Mouse (Mus musculus): ENCODE measurements around the gene C2cd4c.

Gene C2cd4c

GRCm38 (mm10) chr10:79613578-79614304 lies at the start of gene C2cd4c:
C2cd4c (minus strand) TSS chr10:79614025.
- DNase-seq (ENCODE audit: low spot score), result peak; percentile 49

- DNase-seq (ENCODE audit: low spot score), result no peak
Observed at GRCm38 (mm10) chr10:79661861-79662260, 48.0 kb upstream of the C2cd4c start.

- no peak for DNase-seq (ENCODE audit: low spot score)
Observed at GRCm38 (mm10) chr10:79660298-79660697, 46.5 kb upstream of the C2cd4c start.

- DNase-seq (ENCODE audit: low spot score), result no peak
Observed at GRCm38 (mm10) chr10:79658829-79659228, 45.0 kb upstream of the C2cd4c start.

GRCm38 (mm10) chr10:79654946-79655395 lies 41.1 kb upstream of the C2cd4c start:
- no peak for DNase-seq (ENCODE audit: low spot score)

- no peak for DNase-seq (ENCODE audit: low spot score)
Observed at GRCm38 (mm10) chr10:79652789-79653188, 39.0 kb upstream of the C2cd4c start.

GRCm38 (mm10) chr10:79649070-79649751 lies 35.4 kb upstream of the C2cd4c start:
- no peak for DNase-seq (ENCODE audit: low spot score)

- DNase-seq (ENCODE audit: low spot score), result no peak
Observed at GRCm38 (mm10) chr10:79645711-79646110, 31.9 kb upstream of the C2cd4c start, which contains the start of gene Odf3l2. Odf3l2 (minus strand) TSS chr10:79645738.

- DNase-seq (ENCODE audit: low spot score), result no peak
Observed at GRCm38 (mm10) chr10:79638486-79639204, 24.8 kb upstream of the C2cd4c start.

GRCm38 (mm10) chr10:79637128-79638110 lies 23.6 kb upstream of the C2cd4c start, which contains the start of gene Shc2:
Shc2 (minus strand) TSS chr10:79637918.
- DNase-seq (ENCODE audit: low spot score), result no peak

- no peak for DNase-seq (ENCODE audit: low spot score)
Observed at GRCm38 (mm10) chr10:79636287-79636686, 22.5 kb upstream of the C2cd4c start.

GRCm38 (mm10) chr10:79633006-79633777 lies 19.4 kb upstream of the C2cd4c start:
- DNase-seq (ENCODE audit: low spot score), result no peak

- DNase-seq (ENCODE audit: low spot score), result no peak
Observed at GRCm38 (mm10) chr10:79631432-79631831, 17.6 kb upstream of the C2cd4c start.

GRCm38 (mm10) chr10:79628377-79628776 lies 14.6 kb upstream of the C2cd4c start:
- no peak for DNase-seq (ENCODE audit: low spot score)

- no peak for DNase-seq (ENCODE audit: low spot score)
Observed at GRCm38 (mm10) chr10:79626156-79626555, 12.3 kb upstream of the C2cd4c start.

GRCm38 (mm10) chr10:79625398-79625797 lies 11.6 kb upstream of the C2cd4c start:
- no peak for DNase-seq (ENCODE audit: low spot score)

- DNase-seq (ENCODE audit: low spot score), result no peak
Observed at GRCm38 (mm10) chr10:79623950-79624349, 10.1 kb upstream of the C2cd4c start.

- DNase-seq (ENCODE audit: low spot score), result no peak
Observed at GRCm38 (mm10) chr10:79616376-79616775, 2.6 kb upstream of the C2cd4c start.

GRCm38 (mm10) chr10:79615860-79616259 lies 2.0 kb upstream of the C2cd4c start:
- DNase-seq (ENCODE audit: low spot score), result no peak

- no peak for DNase-seq (ENCODE audit: low spot score)
Observed at GRCm38 (mm10) chr10:79614305-79614643, 449 bp upstream of the C2cd4c start.

Data from ovary, adult 18-20 months (tissue).